Mouse (Mus musculus): ENCODE measurements around the gene Frmd4a.

DNA sequence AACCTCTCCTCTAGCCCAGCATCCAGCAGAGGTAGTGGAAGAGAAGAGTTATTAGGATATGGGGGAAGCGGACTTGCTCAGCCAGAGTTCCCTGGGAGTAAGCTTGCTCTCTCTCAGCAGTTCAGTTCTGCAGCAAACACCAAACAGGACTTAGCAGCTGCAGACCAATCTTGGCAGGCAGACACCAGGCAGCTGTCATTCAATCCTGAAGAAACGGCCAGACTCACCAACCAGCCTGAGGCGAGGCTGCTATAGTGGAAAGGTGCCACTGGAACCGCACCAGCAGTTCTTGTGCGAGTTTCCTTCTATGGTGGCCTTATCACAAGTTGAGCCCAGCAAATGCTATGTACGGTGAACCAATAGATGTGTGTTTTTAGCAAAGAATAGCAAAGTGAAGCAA, 406.4 kb downstream of the Frmd4a start:
- TF ChIP-seq CTCF (IDR thresholded peaks at IDR 0.05; ENCODE audit: low read depth) (no peak), EP300 (optimal IDR thresholded peaks at IDR 0.05) (no peak)

Measured in stomach, postnatal 0 days (tissue).